Mouse (Mus musculus): ENCODE data around the gene Ppp4r1. TPM values are rescaled to one million over a fixed set of nuclear protein-coding genes. Genes with fewer than 3 reads are reported as not detected.

The Ppp4r1 gene
- polyA plus RNA-seq, 1 experiment from 2014 or later: 25.0 TPM

DNA sequence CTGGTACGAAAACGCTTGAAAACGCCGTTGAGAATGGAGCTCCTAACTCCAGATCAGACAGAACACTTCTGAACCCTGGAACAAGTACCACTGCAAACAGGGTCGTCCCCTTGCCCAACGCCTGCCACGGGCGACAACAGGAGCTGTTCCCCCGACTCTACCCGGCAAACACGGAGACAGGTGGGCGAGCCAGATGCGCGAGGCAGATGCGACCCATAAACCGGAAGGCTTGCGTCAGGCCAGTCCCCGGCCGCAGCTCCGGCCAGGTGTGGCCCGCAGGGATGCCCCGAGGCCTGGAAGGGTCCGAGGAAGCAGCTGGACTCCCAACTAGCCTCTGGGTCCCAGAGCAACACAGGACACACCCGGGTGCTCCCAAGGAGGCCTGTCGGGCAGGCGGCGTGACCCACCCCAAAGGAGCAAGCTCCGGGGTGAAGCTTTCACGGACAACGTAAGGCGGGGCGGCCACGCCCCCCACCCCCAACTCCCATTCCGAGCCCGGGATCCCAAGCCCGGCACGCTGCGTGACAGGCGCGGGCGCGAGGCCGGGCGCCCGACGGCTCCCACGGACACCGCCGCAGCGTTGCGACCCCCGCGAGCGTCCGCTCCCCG is 101.8 kb downstream of the Ppp4r1 start:
- peak; percentile 12 for ATAC-seq (replicated peaks; ENCODE audit: insufficient number of reproducible peaks, insufficient read depth, low FRiP score, low read depth)

DNA sequence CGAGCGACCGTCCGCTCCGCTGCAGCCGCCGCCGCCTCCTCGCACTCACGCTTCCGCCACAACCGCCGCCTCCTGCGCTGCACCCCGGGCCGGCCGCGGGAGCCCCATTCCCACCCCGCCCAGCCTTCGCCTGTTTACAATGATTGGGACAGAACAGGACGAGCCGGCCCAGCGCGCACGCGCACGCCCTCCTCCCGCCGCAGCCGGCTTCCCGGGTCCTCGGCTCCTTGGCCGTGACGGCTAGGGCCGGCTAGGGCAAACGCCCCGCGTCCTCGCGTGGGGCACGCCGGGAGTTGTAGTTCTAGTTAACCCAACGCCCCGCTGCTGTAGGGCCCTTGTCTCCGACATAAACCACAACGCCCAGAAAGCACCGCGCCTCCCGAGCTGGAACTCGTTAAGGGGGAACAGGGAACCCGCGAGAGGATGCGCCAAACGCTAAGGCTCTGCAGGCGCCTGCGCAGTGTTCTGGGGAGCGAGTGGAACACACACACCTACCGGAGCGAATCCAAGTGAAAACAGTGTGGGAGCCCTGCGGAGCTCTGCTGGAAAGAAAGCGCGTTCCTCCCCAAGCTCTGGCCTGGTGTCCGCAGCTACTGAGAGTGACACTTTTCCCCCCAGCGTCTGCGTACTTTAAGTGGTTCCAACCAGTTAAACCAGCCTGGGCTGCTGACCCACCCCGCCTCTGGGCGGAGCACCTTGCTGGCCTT is 102.5 kb downstream of the Ppp4r1 start:
- Histone ChIP-seq H3K27ac (peak overlapping the region; percentile 98), H3K27me3 (no peaks in the 10 kb centered on the region), H3K9ac (peak overlapping the region; percentile 82), H3K4me1 (replicated peaks) (peaks cover 31% of the 10 kb centered on the region), H3K36me3 (no peaks in the 10 kb centered on the region), H3K9me3 (replicated peaks) (no peaks in the 10 kb centered on the region), H3K4me2 (peak overlapping the region; percentile 93), H3K4me3 (peak overlapping the region; percentile 89)
- ATAC-seq (replicated peaks; ENCODE audit: insufficient number of reproducible peaks, insufficient read depth, low FRiP score, low read depth): peak; percentile 98
- WGBS: under 1% methylated on average over 57 of the region's 67 CpGs

More for the DNA sequence above, 101.8 kb downstream of the Ppp4r1 start:
- WGBS: under 1% methylated on average over 52 of the region's 56 CpGs
- H3K4me1 ChIP-seq (replicated peaks): peaks cover 31% of the 10 kb centered on the region
- no peaks in the 10 kb centered on the region for H3K36me3 ChIP-seq
- peak overlapping the region; percentile 98 for H3K27ac ChIP-seq
- H3K9ac ChIP-seq: peak overlapping the region; percentile 82
- H3K27me3 ChIP-seq: no peaks in the 10 kb centered on the region
- H3K9me3 ChIP-seq (replicated peaks): no peaks in the 10 kb centered on the region
- H3K4me3 ChIP-seq: peak overlapping the region; percentile 89
- H3K4me2 ChIP-seq: peak overlapping the region; percentile 93

DNA sequence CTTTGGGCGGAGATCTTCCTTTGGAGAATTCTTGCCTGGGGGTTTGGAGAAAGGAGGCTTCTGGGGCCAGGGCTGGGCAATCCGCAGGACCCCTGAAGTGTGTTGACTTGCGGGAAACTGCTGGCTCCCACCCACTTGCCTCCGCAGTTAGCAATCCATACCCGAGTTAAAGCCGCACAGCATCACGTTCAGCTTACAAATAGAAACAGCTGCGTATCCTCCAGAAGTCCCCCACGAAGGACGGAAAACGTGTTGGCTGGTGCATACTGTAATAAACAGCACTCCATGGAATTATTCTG is 103.0 kb downstream of the Ppp4r1 start:
- Histone ChIP-seq H3K36me3 (no peaks in the 10 kb centered on the region), H3K9ac (peak overlapping the region; percentile 72), H3K4me2 (peak overlapping the region; percentile 93), H3K4me1 (replicated peaks) (peaks cover 31% of the 10 kb centered on the region), H3K27me3 (no peaks in the 10 kb centered on the region), H3K27ac (peak overlapping the region; percentile 98), H3K9me3 (replicated peaks) (no peaks in the 10 kb centered on the region), H3K4me3 (peak overlapping the region; percentile 89)
- 0% methylated on average over 11 of the region's 11 CpGs for WGBS
- no peak for ATAC-seq (replicated peaks; ENCODE audit: insufficient number of reproducible peaks, insufficient read depth, low FRiP score, low read depth)

DNA sequence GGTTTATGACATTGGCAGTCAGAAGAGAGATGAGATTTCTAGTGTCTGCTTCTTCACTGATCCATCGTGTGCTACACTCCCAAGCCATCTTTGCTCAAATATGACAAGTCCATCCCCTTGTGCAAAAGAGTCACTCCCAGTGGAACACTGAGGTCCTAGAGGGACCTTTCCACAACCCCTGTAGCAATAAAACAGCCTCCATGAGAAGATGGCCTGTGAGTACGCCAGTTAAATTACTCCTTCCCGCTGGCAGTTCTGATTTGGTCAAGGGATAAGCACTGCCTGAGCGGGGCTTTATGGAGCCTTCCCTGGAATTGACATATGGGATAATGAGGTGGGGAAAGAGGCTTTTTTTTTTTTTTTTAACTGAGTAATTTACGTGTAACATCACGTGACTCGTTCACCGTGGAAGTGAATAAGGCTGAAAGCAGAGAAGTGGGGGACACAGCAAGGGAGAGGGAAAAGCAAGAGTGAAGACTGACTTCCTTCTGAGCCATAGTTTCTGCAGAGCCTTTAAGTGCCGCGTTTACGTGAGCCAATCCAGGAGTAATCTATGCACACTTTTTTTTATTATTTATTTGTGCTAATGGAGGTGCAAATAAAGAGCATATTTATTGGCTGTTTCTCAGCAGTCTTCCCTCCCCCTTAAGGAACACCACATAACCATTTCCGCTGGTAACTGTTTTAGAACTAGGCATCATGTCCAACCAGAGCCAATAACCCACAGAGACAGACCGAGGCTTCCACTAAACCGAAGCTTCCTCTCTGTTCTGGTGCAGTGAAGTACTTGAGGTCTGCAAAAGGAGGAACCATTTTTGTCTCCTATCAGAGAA is 103.5 kb downstream of the Ppp4r1 start, which contains the start of gene Ralbp1:
Gene Ralbp1 (minus strand): TSS at position 102 of the 833 bp plus-strand sequence.
- no peak for ATAC-seq (replicated peaks; ENCODE audit: insufficient number of reproducible peaks, insufficient read depth, low FRiP score, low read depth)
- Histone ChIP-seq H3K4me1 (replicated peaks) (peaks cover 30% of the 10 kb centered on the region), H3K4me3 (peak within 1 kb of the TSS; percentile 89), H3K9ac (peak within 1 kb of the TSS; percentile 82), H3K27ac (peak within 1 kb of the TSS; percentile 98), H3K36me3 (no peaks in the 10 kb centered on the region), H3K27me3 (no peaks in the 10 kb centered on the region), H3K9me3 (replicated peaks) (no peaks in the 10 kb centered on the region), H3K4me2 (peak within 1 kb of the TSS; percentile 93)
- 8% methylated on average over 14 of the region's 14 CpGs for WGBS

DNA sequence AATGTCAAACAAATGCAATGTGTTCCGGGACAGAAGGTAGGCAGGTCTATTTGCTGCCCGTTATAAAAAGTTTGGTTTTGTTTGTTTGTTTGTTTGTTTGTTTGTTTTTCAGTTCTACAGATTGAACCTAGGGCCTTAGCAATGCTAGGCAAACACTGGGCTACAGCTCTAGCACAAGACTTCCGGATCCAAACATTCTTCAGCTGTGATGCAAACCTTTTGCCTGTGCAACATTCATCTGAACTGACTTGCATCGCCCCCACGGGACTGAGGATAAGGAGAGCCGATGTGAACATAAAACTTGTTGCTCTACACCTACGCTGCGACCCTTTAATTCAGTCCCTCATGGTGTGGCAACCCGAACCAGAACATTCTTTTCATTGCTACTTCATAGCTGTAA is 104.2 kb downstream of the Ppp4r1 start:
- no peaks in the 10 kb centered on the region for H3K9me3 ChIP-seq (replicated peaks)
- peak overlapping the region; percentile 89 for H3K4me3 ChIP-seq
- H3K27me3 ChIP-seq: no peaks in the 10 kb centered on the region
- H3K36me3 ChIP-seq: no peaks in the 10 kb centered on the region
- H3K4me2 ChIP-seq: peak overlapping the region; percentile 93
- H3K4me1 ChIP-seq (replicated peaks): peaks cover 25% of the 10 kb centered on the region
- no peak overlapping the region for H3K9ac ChIP-seq
- H3K27ac ChIP-seq: peak overlapping the region; percentile 98
- WGBS: 47% methylated on average over 9 of the region's 9 CpGs
- no peak for ATAC-seq (replicated peaks; ENCODE audit: insufficient number of reproducible peaks, insufficient read depth, low FRiP score, low read depth)

GRCm38 (mm10) chr17:65889476-65889875 is 107.1 kb downstream of the Ppp4r1 start:
- WGBS: 78% methylated on average over 5 of the region's 5 CpGs
- no peaks in the 10 kb centered on the region for H3K27me3 ChIP-seq
- H3K9ac ChIP-seq: no peak overlapping the region
- H3K4me2 ChIP-seq: no peak overlapping the region
- H3K27ac ChIP-seq: no peak overlapping the region
- ATAC-seq (replicated peaks; ENCODE audit: insufficient number of reproducible peaks, insufficient read depth, low FRiP score, low read depth): no peak
- no peaks in the 10 kb centered on the region for H3K36me3 ChIP-seq
- no peak overlapping the region for H3K4me3 ChIP-seq
- peaks cover 9% of the 10 kb centered on the region; the same call in 1 of the 2 replicates for H3K4me1 ChIP-seq (replicated peaks)
- H3K9me3 ChIP-seq (replicated peaks): no peaks in the 10 kb centered on the region

Other genes with a start within 250 kb of the Ppp4r1 start
- not detected in 2 replicates for gene Tmem232, start 241.8 kb upstream of the Ppp4r1 start, polyA plus RNA-seq (2015; fragmentation: Nextera tagmentation; extraction: Ambion mirVana)
- gene Vapa, start 169.0 kb upstream of the Ppp4r1 start, polyA plus RNA-seq (2015; fragmentation: Nextera tagmentation; extraction: Ambion mirVana): 154 and 159 TPM in 2 replicates
- gene Txndc2, start 140.4 kb upstream of the Ppp4r1 start, polyA plus RNA-seq (2015; fragmentation: Nextera tagmentation; extraction: Ambion mirVana): 0.10 TPM in 1 of 2 replicates, not detected in the other
- 26.0 and 28.8 TPM in 2 replicates for gene Rab31, start 9.8 kb upstream of the Ppp4r1 start, polyA plus RNA-seq (2015; fragmentation: Nextera tagmentation; extraction: Ambion mirVana)
- 51.1 and 60.7 TPM in 2 replicates for gene Ralbp1, start 103.2 kb downstream of the Ppp4r1 start, polyA plus RNA-seq (2015; fragmentation: Nextera tagmentation; extraction: Ambion mirVana)
- gene Twsg1, start 168.7 kb downstream of the Ppp4r1 start, polyA plus RNA-seq (2015; fragmentation: Nextera tagmentation; extraction: Ambion mirVana): 92.9 and 110 TPM in 2 replicates